Mouse (Mus musculus): ENCODE measurements around the gene Scaf1.

DNA sequence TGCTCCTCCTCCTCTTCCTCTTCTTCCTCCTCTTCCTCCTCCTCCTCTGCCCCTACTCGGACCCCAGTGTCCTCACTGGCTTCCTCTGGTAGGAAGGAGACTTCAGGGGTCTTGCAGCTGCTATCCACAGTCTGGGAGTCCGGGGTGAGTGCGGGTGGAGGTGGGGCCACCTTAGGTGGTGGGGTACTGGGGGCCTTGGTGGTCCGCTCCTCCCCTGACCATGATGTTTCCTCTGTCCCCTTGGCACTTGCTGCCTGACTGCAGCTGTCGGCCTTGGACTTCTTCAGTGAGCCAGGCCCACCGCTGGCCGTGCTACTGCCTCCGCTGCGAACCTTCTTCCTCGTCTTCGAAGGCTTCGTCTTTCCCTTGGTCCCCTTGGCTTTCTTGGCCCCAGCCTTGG, 9.7 kb downstream of the Scaf1 start:
- TF ChIP-seq CTCF (IDR thresholded peaks at IDR 0.05; ENCODE audit: control insufficient read depth, insufficient read depth, insufficient replicate concordance, low read depth, low read length) (no peak), POLR2A (IDR thresholded peaks at IDR 0.05; ENCODE audit: control insufficient read depth, low read depth, low read length) (no peak)

Data from testis, adult 2 months (tissue).